Mouse (Mus musculus) thymus, postnatal 25 days (tissue): ENCODE results near the gene Fam166b.

Experiments
- DNase-seq: peaks from one replicate; pipeline ENCODE4 v3.0.0; 2022

Gene Fam166b

GRCm38 (mm10) chr4:43404697-43405096 is 24.2 kb downstream of the Fam166b start:
- no peak for DNase-seq

GRCm38 (mm10) chr4:43402212-43402611 is 26.7 kb downstream of the Fam166b start:
- no peak for DNase-seq

GRCm38 (mm10) chr4:43401486-43401885 is 27.4 kb downstream of the Fam166b start:
- no peak for DNase-seq

GRCm38 (mm10) chr4:43400976-43401375 is 28.0 kb downstream of the Fam166b start:
- DNase-seq = no peak

- no peak for DNase-seq
Observed at GRCm38 (mm10) chr4:43399391-43400131, 29.4 kb downstream of the Fam166b start.

- no peak for DNase-seq
Observed at GRCm38 (mm10) chr4:43398829-43399331, 30.1 kb downstream of the Fam166b start.

GRCm38 (mm10) chr4:43398014-43398413 is 30.9 kb downstream of the Fam166b start:
- no peak for DNase-seq

GRCm38 (mm10) chr4:43396381-43396780 is 32.6 kb downstream of the Fam166b start:
- no peak for DNase-seq

- no peak for DNase-seq
Observed at GRCm38 (mm10) chr4:43395836-43396235, 33.1 kb downstream of the Fam166b start.

- no peak for DNase-seq
Observed at GRCm38 (mm10) chr4:43395147-43395546, 33.8 kb downstream of the Fam166b start.

GRCm38 (mm10) chr4:43394345-43394891 is 34.5 kb downstream of the Fam166b start:
- DNase-seq = no peak

GRCm38 (mm10) chr4:43391521-43392050 is 37.3 kb downstream of the Fam166b start:
- DNase-seq = no peak

GRCm38 (mm10) chr4:43389845-43390440 is 39.0 kb downstream of the Fam166b start:
- no peak for DNase-seq

- no peak for DNase-seq
Observed at GRCm38 (mm10) chr4:43389390-43389789, 39.5 kb downstream of the Fam166b start.

- no peak for DNase-seq
Observed at GRCm38 (mm10) chr4:43386932-43387331, 42.0 kb downstream of the Fam166b start.

- no peak for DNase-seq
Observed at GRCm38 (mm10) chr4:43384541-43384940, 44.4 kb downstream of the Fam166b start.

- DNase-seq = no peak
Observed at GRCm38 (mm10) chr4:43384083-43384460, 44.9 kb downstream of the Fam166b start.

GRCm38 (mm10) chr4:43383246-43384082 is 45.5 kb downstream of the Fam166b start:
- DNase-seq = no peak

GRCm38 (mm10) chr4:43382155-43383020 is 46.5 kb downstream of the Fam166b start:
- DNase-seq = no peak

GRCm38 (mm10) chr4:43381408-43382154 is 47.4 kb downstream of the Fam166b start, which contains the start of gene Rusc2:
TSS of gene Rusc2 (plus strand) at chr4:43381979.
- DNase-seq = peak; percentile 73

- no peak for DNase-seq
Observed at GRCm38 (mm10) chr4:43380951-43381350, 48.0 kb downstream of the Fam166b start.
